Mouse (Mus musculus) Patski (cell line): ENCODE data around the gene B3gntl1. TPM values are rescaled to one million over a fixed set of nuclear protein-coding genes. Genes with fewer than 3 reads are reported as not detected.

ENCODE experiments used
- ATAC-seq: fragments of 100-300 bp; one replicate; pipeline ENCODE4 v1.8.0; 2021
- CTCF ChIA-PET: fragments of 350-600 bp; sonication (Branson Sonifier 250); formaldehyde crosslinking; loops from one replicate; lab custom pipeline; 2022; ENCODE audit warnings: inconsistent platforms; lab: Charles Lee
- POLR2A ChIA-PET: fragments of 350-600 bp; sonication (Branson Sonifier 250); formaldehyde crosslinking; loops from one replicate; lab custom pipeline; 2022; ENCODE audit warnings: antibody characterized with exemption, inconsistent platforms; lab: Charles Lee
- DNase-seq: peaks from one replicate; pipeline ENCODE4 v3.0.0-alpha.2; 2011; ENCODE audit warnings: low read depth, low spot score
- H3K27me3 ChIP-seq: fragments of 371-371 bp; one replicate; pipeline ENCODE4 v1.5.1; 2021
- CTCF ChIP-seq: fragments of 100-300 bp; IDR thresholded peaks from one replicate; pipeline ENCODE4 v1.5.1; 2021
- in situ Hi-C: fragments of 300-500 bp; cut with MboI; formaldehyde crosslinking; loops from 3 replicates; pipeline ENCODE4 v1.11.1; 2018; ENCODE audit warnings: low pct_unique_long_range_greater_than_20kb, mixed read lengths
- polyA plus RNA-seq: library from polyadenylated mRNA; unstranded; gene quantifications from one replicate; pipeline ENCODE4 v1.2.3, GENCODE M21; 2021

B3gntl1 gene
- polyA plus RNA-seq, result 9.4 TPM

DNA sequence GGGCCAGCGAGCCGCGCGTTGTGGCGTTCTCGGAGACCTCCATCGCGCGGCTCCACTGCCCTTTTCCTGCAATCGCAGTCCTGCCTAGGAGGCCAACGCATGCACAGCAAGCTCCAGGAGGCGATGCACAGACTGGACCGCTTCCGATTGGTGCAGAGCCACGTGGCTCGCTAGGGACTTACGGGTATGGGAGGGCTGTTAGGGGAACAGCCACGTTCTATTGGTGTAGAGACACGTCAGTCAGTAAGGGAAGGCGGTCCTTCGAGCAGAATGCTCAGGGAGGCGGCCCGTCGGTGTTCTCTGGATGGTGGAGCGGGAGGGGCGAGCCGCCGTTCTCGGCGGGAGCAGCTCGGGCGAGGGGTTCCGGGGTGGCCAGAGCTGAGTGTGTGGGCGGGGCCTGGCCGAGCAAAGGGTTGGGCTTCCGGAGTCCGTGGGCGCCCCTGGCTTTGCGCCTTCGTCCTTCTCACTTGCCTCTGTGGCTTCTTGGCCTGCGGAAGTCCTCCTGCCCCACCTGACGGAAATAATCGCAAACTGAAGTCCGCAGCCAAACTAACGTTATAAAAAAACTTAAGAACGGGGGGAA, at the start of gene B3gntl1:
B3gntl1 (minus strand) TSS at position 164 of the 583 bp plus-strand sequence.
- POLR2A ChIA-PET, result interaction anchor here (0.7 to 2.2 kb wide), 3 partner anchors 9 to 66 kb away, joined by 3 to 16 read pairs (median 3); partner anchors contain the start of gene Metrnl
- no peaks in the 10 kb centered on the region for H3K27me3 ChIP-seq
- peak; percentile 100 for DNase-seq
- ATAC-seq, result peak; percentile 99
- CTCF ChIA-PET, result interaction anchor here (1.1 to 2.0 kb wide), 3 partner anchors 23 to 135 kb away, joined by 3 to 6 read pairs (median 3); no protein-coding TSS in a partner anchor
- in situ Hi-C loops, result no loop called here
- peak; percentile 25 for TF ChIP-seq CTCF

DNA sequence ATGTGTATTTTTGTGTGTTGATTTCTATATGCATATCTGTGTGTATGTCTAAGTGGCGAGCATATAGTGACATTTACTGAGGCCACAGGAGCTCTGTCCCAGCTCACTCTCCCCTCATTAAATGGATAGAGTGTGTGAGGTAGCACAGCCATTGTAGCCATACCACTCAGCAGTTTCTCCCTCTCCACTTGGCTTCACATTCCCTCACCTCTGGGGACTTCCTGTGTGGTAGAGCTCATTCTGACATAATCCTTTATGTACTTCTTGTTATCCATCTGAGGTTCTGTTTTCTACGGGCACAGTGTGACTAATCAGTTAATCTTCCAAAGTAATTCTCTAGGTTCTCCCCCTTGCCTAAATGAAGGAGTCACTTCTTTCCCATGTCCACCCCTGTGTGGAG, 49.5 kb upstream of the B3gntl1 start:
- in situ Hi-C loops, result no loop called here
- POLR2A ChIA-PET, result interaction anchor here (0.6 kb wide), 1 partner anchor 12 kb away, joined by 3 read pairs; no protein-coding TSS in a partner anchor
- DNase-seq (no peak), ATAC-seq (peak; percentile 68)
- no peaks in the 10 kb centered on the region for H3K27me3 ChIP-seq
- no peak for TF ChIP-seq CTCF
- CTCF ChIA-PET, result interaction anchor here (0.8 to 1.4 kb wide), 4 partner anchors 11 to 28 kb away, joined by 3 to 4 read pairs (median 3); no protein-coding TSS in a partner anchor

DNA sequence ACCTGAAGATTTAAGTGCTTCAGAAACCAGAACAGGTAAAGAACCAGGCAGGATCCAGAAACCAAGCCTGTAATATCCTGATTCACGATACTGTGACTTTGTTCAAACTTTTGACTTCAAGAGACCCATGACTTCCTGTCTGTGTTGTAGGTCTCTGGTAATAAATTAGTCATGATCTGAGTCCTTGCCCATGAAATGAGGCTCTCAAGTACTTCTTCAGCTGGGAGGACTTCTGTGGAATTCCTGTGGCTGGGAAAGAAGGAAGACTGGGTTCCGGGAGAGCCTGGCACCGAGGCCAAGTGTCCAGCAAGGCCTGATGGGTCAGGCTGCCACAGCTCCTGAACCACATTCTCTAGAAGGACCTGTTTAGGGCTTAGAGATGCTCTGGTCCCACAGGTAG, 47.8 kb upstream of the B3gntl1 start:
- POLR2A ChIA-PET, result interaction anchor here (1.4 kb wide), 1 partner anchor 16 kb away, joined by 3 read pairs; no protein-coding TSS in a partner anchor
- no peak for TF ChIP-seq CTCF
- no peaks in the 10 kb centered on the region for H3K27me3 ChIP-seq
- in situ Hi-C loops, result no loop called here
- DNase-seq, result no peak
- CTCF ChIA-PET, result no interaction called here
- no peak for ATAC-seq

DNA sequence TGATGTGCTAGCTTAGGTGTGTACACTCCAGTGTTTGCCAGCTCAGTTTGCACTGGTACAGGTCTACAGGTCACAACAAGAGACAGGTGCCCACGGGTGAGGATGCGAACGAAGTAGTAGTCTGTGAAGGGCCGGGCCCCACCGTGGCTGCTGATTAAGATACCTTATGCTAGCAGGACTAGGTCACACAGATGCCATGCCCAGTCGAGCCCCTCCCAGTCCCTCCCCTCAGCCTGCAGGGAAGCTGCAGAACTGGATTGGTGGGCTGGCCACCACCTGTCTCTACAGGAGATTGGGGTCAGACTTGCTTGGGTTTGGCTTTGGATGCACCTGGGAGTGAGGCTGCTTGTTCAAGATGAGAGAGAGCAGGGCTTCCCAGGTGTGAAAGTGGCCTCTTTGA, 44.8 kb upstream of the B3gntl1 start:
- CTCF ChIA-PET, result interaction anchor here (1.7 kb wide), 1 partner anchor 14 kb away, joined by 5 read pairs; no protein-coding TSS in a partner anchor

DNA sequence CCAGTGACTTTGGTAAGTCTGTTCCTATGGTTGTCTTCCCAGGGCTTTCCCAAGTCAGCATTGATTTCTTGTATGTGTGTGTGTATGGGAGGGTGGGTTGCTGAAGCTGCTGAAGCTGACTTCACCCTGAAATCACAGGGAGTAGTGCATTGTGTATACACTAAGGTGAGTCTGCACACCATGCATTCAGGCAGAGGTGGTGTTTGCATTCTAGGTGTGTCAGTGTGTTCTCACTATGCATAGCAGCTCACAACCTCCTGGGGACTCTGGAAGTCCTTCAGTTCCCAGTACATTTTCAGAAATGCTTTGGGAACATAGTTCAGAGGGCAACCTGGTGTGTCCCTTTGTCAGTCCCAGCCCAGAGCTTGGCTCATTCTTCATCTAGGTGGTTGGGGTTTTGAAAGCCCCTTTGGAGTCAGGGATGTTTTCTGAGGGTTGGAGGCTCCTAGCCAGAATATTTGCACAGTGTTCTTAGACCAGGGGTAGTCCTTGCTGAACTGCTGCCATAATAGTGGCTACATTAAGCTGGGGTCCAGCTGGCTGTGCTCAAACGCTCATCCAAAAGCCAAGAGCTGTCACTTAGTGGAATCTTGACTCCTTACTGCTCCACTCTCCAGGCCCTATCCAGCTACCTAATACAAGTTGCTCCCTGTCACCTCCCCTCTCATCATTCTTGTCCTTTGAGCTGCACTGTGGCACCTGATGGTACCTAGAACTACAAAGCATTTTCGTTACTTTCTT, 42.0 kb upstream of the B3gntl1 start:
- POLR2A ChIA-PET, result no interaction called here
- ATAC-seq, result no peak
- DNase-seq, result no peak
- no peak for TF ChIP-seq CTCF
- CTCF ChIA-PET, result interaction anchor here (1.3 kb wide), 1 partner anchor 58 kb away, joined by 3 read pairs; no protein-coding TSS in a partner anchor
- in situ Hi-C loops, result no loop called here
- no peaks in the 10 kb centered on the region for H3K27me3 ChIP-seq

More for the DNA sequence above, 44.8 kb upstream of the B3gntl1 start:
- POLR2A ChIA-PET, result no interaction called here
- TF ChIP-seq CTCF, result no peak
- in situ Hi-C loops, result no loop called here
- no peaks in the 10 kb centered on the region for H3K27me3 ChIP-seq
- ATAC-seq (no peak), DNase-seq (no peak)

DNA sequence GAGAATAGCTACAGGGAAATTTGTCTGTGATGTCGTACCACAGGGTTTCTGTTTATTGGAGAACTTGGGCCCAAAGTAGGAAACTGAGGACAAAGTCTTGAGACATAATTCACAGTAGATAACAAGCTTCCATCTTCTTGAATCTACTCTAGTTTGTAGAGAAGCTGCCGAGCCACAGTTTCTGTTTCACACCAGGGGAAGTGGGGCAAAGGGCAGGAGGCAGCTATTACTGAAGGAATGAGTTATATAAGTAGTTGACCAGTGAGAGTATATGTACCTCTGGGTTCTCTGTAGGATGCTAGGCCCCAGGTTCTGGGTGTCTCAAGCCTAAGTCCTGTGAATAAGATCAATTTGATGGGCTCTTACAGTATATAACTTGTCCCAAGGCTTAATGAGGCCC, 40.6 kb upstream of the B3gntl1 start:
- in situ Hi-C loops, result no loop called here
- no peak for TF ChIP-seq CTCF
- ATAC-seq, result no peak
- H3K27me3 ChIP-seq, result no peaks in the 10 kb centered on the region
- no peak for DNase-seq
- POLR2A ChIA-PET, result no interaction called here
- CTCF ChIA-PET, result no interaction called here

DNA sequence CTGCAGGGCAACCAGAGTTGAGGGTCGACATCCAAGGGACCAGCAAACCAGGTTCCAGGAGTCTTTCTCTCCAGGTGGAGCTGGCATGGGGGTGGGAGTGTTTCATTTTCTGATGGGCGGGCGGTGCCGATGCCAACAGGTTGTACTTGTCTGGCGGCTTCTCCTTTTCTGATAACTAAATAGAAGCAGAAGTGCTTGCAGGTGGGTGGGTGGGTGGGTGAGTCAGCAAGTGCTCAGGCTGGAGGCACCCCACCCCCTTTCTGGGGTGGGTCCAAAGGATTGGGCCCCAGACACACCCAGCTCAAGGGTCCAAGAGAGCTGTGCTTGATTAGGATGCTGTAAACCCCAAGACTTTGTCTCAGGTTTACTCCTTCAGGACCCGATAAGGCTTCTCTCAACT, 40.0 kb upstream of the B3gntl1 start:
- POLR2A ChIA-PET, result no interaction called here
- in situ Hi-C loops, result no loop called here
- TF ChIP-seq CTCF, result no peak
- DNase-seq (no peak), ATAC-seq (no peak)
- CTCF ChIA-PET, result no interaction called here
- H3K27me3 ChIP-seq, result no peaks in the 10 kb centered on the region

DNA sequence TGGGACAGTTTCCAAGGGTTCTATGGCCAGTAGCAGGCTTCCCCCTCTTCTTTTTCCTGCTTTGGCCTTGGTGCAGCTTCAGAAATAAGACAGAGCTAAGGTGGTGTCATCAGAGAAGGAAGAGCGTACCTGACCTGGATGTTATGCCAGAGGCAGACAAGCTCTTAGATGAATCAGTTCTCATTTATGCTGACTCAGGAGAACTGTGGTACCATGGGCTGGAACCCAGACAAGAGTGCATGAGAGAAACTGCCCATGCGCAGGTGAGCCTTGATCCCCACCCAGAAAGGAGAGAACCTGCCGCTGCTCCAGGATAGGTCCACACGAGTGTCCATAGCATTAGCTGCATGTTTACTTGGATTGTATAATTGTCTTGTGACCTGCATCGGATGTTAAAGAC, 37.3 kb upstream of the B3gntl1 start:
- ChIA-PET CTCF (interaction anchor here (0.8 kb wide), 1 partner anchor 98 kb away, joined by 3 read pairs; no protein-coding TSS in a partner anchor), POLR2A (interaction anchor here (0.6 kb wide), 1 partner anchor 189 kb away, joined by 4 read pairs; no protein-coding TSS in a partner anchor)
- DNase-seq (no peak), ATAC-seq (no peak)
- no peaks in the 10 kb centered on the region for H3K27me3 ChIP-seq
- in situ Hi-C loops, result no loop called here
- no peak for TF ChIP-seq CTCF

DNA sequence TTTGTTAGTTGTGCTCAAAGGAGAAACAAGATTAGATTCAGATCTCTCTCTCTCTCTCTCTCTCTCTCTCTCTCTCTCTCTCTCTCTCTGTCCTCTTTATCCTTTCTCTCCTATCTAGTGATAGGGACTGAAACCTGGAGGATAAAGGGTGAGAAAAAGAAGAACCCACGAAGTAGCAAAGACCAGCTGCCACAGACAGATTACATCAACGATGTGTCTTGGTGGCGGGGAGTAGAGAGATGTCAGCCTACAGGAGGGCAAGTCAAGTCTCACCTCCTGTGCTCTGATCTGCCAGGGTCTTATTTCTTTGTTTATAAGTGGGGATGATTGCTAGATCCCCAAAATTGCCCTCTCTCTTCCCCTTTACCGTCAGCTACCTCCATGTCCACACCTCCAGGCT, 36.3 kb upstream of the B3gntl1 start:
- no peak for ATAC-seq
- no peaks in the 10 kb centered on the region for H3K27me3 ChIP-seq
- CTCF ChIA-PET, result interaction anchor here (0.8 to 0.9 kb wide), 2 partner anchors 21 to 99 kb away, joined by 3 read pairs; no protein-coding TSS in a partner anchor
- POLR2A ChIA-PET, result no interaction called here
- DNase-seq, result no peak
- TF ChIP-seq CTCF, result no peak
- in situ Hi-C loops, result no loop called here

DNA sequence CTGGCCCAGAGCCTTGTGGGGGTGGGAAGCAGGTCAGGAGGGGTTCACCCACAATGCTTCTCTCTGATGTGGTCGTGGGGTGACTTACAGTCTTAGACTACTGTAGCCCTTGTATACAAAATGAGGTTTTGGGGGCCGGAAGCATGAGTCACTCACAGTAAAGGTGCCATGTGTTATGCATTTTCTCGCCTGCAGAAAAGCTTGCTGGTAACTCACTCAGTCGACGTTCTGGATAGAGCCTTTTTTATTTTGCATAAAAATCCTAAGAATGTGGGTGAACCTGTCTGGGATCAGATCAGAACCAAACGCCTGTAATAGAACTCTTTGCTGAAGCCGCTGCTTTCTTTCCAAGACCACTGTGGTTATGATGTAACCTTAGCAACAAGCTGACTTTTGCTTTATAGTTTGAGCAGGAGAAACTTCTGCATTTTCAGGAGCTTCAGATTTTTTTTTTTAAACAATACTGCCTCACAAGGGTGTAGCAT, 33.6 kb upstream of the B3gntl1 start:
- H3K27me3 ChIP-seq, result no peaks in the 10 kb centered on the region
- no peak for ATAC-seq
- ChIA-PET POLR2A (interaction anchor here (0.7 kb wide), 1 partner anchor 105 kb away, joined by 3 read pairs; no protein-coding TSS in a partner anchor), CTCF (no interaction called here)
- no peak for DNase-seq
- in situ Hi-C loops, result no loop called here
- no peak for TF ChIP-seq CTCF
